Mouse (Mus musculus): ENCODE data around the gene Yy1. TPM values are rescaled to one million over a fixed set of nuclear protein-coding genes. Genes with fewer than 3 reads are reported as not detected.

Gene Yy1
- polyA plus RNA-seq, 1 experiment = 6.9 TPM

DNA sequence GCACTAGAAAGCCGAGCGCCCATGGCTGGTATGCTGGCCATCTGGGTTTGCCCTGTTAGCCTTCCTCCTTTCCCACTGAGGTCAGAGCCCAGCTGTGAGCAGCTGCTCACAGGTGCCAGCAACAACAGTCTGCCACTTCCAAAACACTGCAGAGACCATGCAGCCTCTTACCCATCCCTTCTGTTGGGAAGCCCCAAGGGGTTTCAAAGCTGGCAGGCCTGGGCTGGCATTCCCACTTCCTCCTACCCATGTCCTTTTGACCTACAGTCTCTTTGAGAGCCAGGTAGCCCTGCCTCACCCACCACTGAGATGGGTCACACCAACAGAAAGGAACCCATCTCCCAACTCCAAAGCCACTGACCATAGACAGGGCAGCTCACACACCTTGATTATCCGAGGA, 40.6 kb downstream of the Yy1 start:
- Histone ChIP-seq H3K4me3 (ENCODE audit: control insufficient read depth, low read depth, low read length) (no peak overlapping the region), H3K36me3 (ENCODE audit: control insufficient read depth, insufficient read depth, low read length) (no peaks in the 10 kb centered on the region), H3K4me1 (ENCODE audit: control insufficient read depth, insufficient read depth, low read length) (peaks cover 26% of the 10 kb centered on the region), H3K27me3 (ENCODE audit: control insufficient read depth, insufficient read depth, low read length) (no peaks in the 10 kb centered on the region), H3K27ac (ENCODE audit: control insufficient read depth, insufficient read depth, low read depth, low read length) (no peak overlapping the region)
- TF ChIP-seq POLR2A (IDR thresholded peaks at IDR 0.05; ENCODE audit: control insufficient read depth, low read depth, low read length) = no peak
- TF ChIP-seq CTCF (IDR thresholded peaks at IDR 0.05; ENCODE audit: control insufficient read depth, insufficient read depth, insufficient replicate concordance, low read depth, low read length) = no peak

DNA sequence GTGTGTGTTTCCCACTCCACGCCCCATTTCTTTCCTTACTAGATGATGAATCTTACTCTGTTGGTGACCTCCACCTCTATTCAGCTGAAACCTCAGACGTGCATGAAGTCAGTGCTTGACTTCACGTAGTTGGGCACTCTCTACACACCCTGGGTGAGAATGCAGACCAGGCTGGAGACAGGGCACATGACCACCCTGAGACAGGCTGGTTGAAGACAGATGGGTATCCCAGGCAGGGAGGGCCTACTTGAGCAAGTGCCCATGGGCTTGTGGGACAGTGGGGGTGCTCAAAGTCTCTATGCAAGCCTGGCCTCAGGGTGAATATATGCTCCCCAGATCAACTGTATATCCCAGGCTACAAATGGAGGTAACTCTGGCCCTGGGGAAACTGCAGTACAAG, 41.6 kb downstream of the Yy1 start:
- H3K27ac ChIP-seq (ENCODE audit: control insufficient read depth, insufficient read depth, low read depth, low read length) = no peak overlapping the region
- no peaks in the 10 kb centered on the region for H3K36me3 ChIP-seq (ENCODE audit: control insufficient read depth, insufficient read depth, low read length)
- no peak overlapping the region for H3K4me3 ChIP-seq (ENCODE audit: control insufficient read depth, low read depth, low read length)
- TF ChIP-seq CTCF (IDR thresholded peaks at IDR 0.05; ENCODE audit: control insufficient read depth, insufficient read depth, insufficient replicate concordance, low read depth, low read length) = no peak
- no peak for TF ChIP-seq POLR2A (IDR thresholded peaks at IDR 0.05; ENCODE audit: control insufficient read depth, low read depth, low read length)
- peaks cover 21% of the 10 kb centered on the region for H3K4me1 ChIP-seq (ENCODE audit: control insufficient read depth, insufficient read depth, low read length)
- H3K27me3 ChIP-seq (ENCODE audit: control insufficient read depth, insufficient read depth, low read length) = no peaks in the 10 kb centered on the region

GRCm38 (mm10) chr12:108834786-108835185, 42.0 kb downstream of the Yy1 start:
- Histone ChIP-seq H3K27me3 (ENCODE audit: control insufficient read depth, insufficient read depth, low read length) (no peaks in the 10 kb centered on the region), H3K27ac (ENCODE audit: control insufficient read depth, insufficient read depth, low read depth, low read length) (no peak overlapping the region), H3K36me3 (ENCODE audit: control insufficient read depth, insufficient read depth, low read length) (no peaks in the 10 kb centered on the region), H3K4me3 (ENCODE audit: control insufficient read depth, low read depth, low read length) (no peak overlapping the region; the same call in 1 of the 2 replicates), H3K4me1 (ENCODE audit: control insufficient read depth, insufficient read depth, low read length) (peaks cover 21% of the 10 kb centered on the region)
- TF ChIP-seq CTCF (IDR thresholded peaks at IDR 0.05; ENCODE audit: control insufficient read depth, insufficient read depth, insufficient replicate concordance, low read depth, low read length) = no peak

GRCm38 (mm10) chr12:108835208-108835839, 42.6 kb downstream of the Yy1 start:
- H3K36me3 ChIP-seq (ENCODE audit: control insufficient read depth, insufficient read depth, low read length) = no peaks in the 10 kb centered on the region
- no peak for TF ChIP-seq POLR2A (IDR thresholded peaks at IDR 0.05; ENCODE audit: control insufficient read depth, low read depth, low read length)
- TF ChIP-seq CTCF (IDR thresholded peaks at IDR 0.05; ENCODE audit: control insufficient read depth, insufficient read depth, insufficient replicate concordance, low read depth, low read length) = no peak
- H3K4me3 ChIP-seq (ENCODE audit: control insufficient read depth, low read depth, low read length) = peak overlapping the region; percentile 85
- peaks cover 21% of the 10 kb centered on the region for H3K4me1 ChIP-seq (ENCODE audit: control insufficient read depth, insufficient read depth, low read length)
- no peak overlapping the region for H3K27ac ChIP-seq (ENCODE audit: control insufficient read depth, insufficient read depth, low read depth, low read length)
- H3K27me3 ChIP-seq (ENCODE audit: control insufficient read depth, insufficient read depth, low read length) = no peaks in the 10 kb centered on the region

- peak within 1 kb of the TSS; percentile 85 for H3K4me3 ChIP-seq (ENCODE audit: control insufficient read depth, low read depth, low read length)
- H3K27ac ChIP-seq (ENCODE audit: control insufficient read depth, insufficient read depth, low read depth, low read length) = peak within 1 kb of the TSS; percentile 45
- TF ChIP-seq POLR2A (IDR thresholded peaks at IDR 0.05; ENCODE audit: control insufficient read depth, low read depth, low read length) (peak; percentile 62), CTCF (IDR thresholded peaks at IDR 0.05; ENCODE audit: control insufficient read depth, insufficient read depth, insufficient replicate concordance, low read depth, low read length) (no peak)
- no peaks in the 10 kb centered on the region for H3K27me3 ChIP-seq (ENCODE audit: control insufficient read depth, insufficient read depth, low read length)
- no peaks in the 10 kb centered on the region for H3K36me3 ChIP-seq (ENCODE audit: control insufficient read depth, insufficient read depth, low read length)
- H3K4me1 ChIP-seq (ENCODE audit: control insufficient read depth, insufficient read depth, low read length) = peaks cover 21% of the 10 kb centered on the region
Measured at GRCm38 (mm10) chr12:108835840-108836409, 43.2 kb downstream of the Yy1 start, which contains the start of the genes Slc25a29 and Slc25a47. Slc25a29 (minus strand) TSS chr12:108835883. Slc25a47 (plus strand) TSS chr12:108836046.

DNA sequence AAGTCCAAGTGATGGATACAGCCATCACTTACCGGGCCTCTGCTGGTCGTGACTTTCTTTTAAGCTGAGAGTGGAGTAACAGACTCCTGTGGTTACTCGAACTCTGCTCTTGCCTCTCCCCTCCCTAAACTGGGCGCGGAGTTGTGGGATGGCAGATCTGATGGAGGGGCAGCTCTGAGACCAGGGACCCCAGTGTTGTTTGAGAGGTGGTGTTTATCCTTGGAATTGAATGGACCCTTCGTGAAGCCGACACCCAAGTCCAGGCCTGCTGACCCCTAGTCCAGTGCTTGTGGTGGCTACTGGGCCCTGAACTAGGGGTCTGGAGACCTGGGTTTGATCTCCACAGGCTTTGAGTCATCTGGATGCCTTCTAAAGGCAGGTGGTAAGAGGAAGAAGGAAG, 43.9 kb downstream of the Yy1 start:
- TF ChIP-seq CTCF (IDR thresholded peaks at IDR 0.05; ENCODE audit: control insufficient read depth, insufficient read depth, insufficient replicate concordance, low read depth, low read length) (no peak), POLR2A (IDR thresholded peaks at IDR 0.05; ENCODE audit: control insufficient read depth, low read depth, low read length) (no peak)
- Histone ChIP-seq H3K27ac (ENCODE audit: control insufficient read depth, insufficient read depth, low read depth, low read length) (no peak overlapping the region), H3K36me3 (ENCODE audit: control insufficient read depth, insufficient read depth, low read length) (no peaks in the 10 kb centered on the region), H3K27me3 (ENCODE audit: control insufficient read depth, insufficient read depth, low read length) (no peaks in the 10 kb centered on the region), H3K4me1 (ENCODE audit: control insufficient read depth, insufficient read depth, low read length) (peaks cover 18% of the 10 kb centered on the region), H3K4me3 (ENCODE audit: control insufficient read depth, low read depth, low read length) (peak overlapping the region; percentile 85)

DNA sequence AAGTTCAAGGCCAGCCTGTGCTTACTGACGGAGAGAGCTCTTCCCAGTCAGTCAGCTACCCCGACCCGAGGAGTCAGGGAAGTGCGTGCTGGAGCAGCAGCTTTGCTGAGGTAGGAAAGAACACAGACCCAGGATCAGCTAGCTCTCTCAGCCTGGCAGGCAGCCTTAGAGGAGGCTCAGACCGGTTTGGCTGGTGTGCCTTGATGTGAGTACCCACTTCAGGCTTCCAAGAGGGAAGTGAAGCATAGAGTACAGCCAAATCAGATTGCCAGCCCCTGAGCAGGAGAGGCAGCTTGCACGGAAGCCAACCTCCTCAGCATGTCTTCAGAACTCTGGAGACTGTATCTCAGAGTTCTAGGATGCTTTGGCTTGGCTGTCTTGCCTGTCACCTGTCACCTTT, 48.4 kb downstream of the Yy1 start:
- TF ChIP-seq POLR2A (IDR thresholded peaks at IDR 0.05; ENCODE audit: control insufficient read depth, low read depth, low read length) (no peak), CTCF (IDR thresholded peaks at IDR 0.05; ENCODE audit: control insufficient read depth, insufficient read depth, insufficient replicate concordance, low read depth, low read length) (no peak)
- Histone ChIP-seq H3K27me3 (ENCODE audit: control insufficient read depth, insufficient read depth, low read length) (no peaks in the 10 kb centered on the region), H3K36me3 (ENCODE audit: control insufficient read depth, insufficient read depth, low read length) (no peaks in the 10 kb centered on the region), H3K4me1 (ENCODE audit: control insufficient read depth, insufficient read depth, low read length) (peaks cover 7% of the 10 kb centered on the region), H3K27ac (ENCODE audit: control insufficient read depth, insufficient read depth, low read depth, low read length) (no peak overlapping the region), H3K4me3 (ENCODE audit: control insufficient read depth, low read depth, low read length) (no peak overlapping the region)
